Mouse (Mus musculus) liver, embryonic 11.5 days (tissue): ENCODE data around the gene Sec24c. TPM values are rescaled to one million over a fixed set of nuclear protein-coding genes. Genes with fewer than 3 reads are reported as not detected.

Experiments used
- ATAC-seq: fragments of 200-750 bp; cut with Nextera tagmentation; replicated peaks from 2 replicates; pipeline ENCODE4 v1.8.0; 2017; ENCODE audit warnings: moderate number of reproducible peaks, mild to moderate bottlenecking, moderate TSS enrichment, moderate library complexity; ENCODE audit not compliant: low FRiP score
- DNase-seq: peaks from one replicate; pipeline ENCODE4 v3.0.0-alpha.2; 2017; ENCODE audit warnings: low spot score
- H3K27ac ChIP-seq: fragments of 300-500 bp; sonication (generic); 2 replicates; pipeline ENCODE4 v1.5.1; 2014; ENCODE audit warnings: mild to moderate bottlenecking, low read depth, low read length, control low read depth
- H3K27me3 ChIP-seq: fragments of 300-500 bp; sonication (generic); replicated peaks from 2 replicates; pipeline ENCODE4 v1.6.1; 2014; ENCODE audit warnings: low read length, mixed read lengths; ENCODE audit not compliant: control insufficient read depth, insufficient read depth
- H3K36me3 ChIP-seq: fragments of 300-500 bp; sonication (generic); 2 replicates; pipeline ENCODE4 v1.6.1; 2014; ENCODE audit warnings: mild to moderate bottlenecking, low read length, moderate library complexity, mixed read lengths; ENCODE audit not compliant: control insufficient read depth, insufficient read depth
- H3K4me1 ChIP-seq: fragments of 300-500 bp; sonication (generic); replicated peaks from 2 replicates; pipeline ENCODE4 v1.6.1; 2014; ENCODE audit warnings: low read length, mixed read lengths; ENCODE audit not compliant: control insufficient read depth, insufficient read depth
- H3K4me2 ChIP-seq: fragments of 300-500 bp; sonication (generic); 2 replicates; pipeline ENCODE4 v1.6.1; 2014; ENCODE audit warnings: mild to moderate bottlenecking, control low read depth, moderate library complexity
- H3K4me3 ChIP-seq: fragments of 300-500 bp; sonication (generic); 2 replicates; pipeline ENCODE4 v1.5.1; 2014; ENCODE audit warnings: low read depth, low read length, control low read depth
- H3K9ac ChIP-seq: fragments of 300-500 bp; sonication (generic); 2 replicates; pipeline ENCODE4 v1.6.1; 2014; ENCODE audit warnings: low read depth, low read length, control low read depth
- H3K9me3 ChIP-seq: fragments of 300-500 bp; sonication (generic); 2 replicates; pipeline ENCODE4 v1.6.1; 2016; ENCODE audit warnings: low read length, inconsistent platforms, mixed read lengths; ENCODE audit not compliant: control insufficient read depth
- WGBS: fragments of 180-500 bp; shearing (Covaris S2); extraction: QIAGEN DNeasy Blood & Tissue Kit; methylation state at CpG from one replicate; pipeline ENCODE4 v1.1.7; 2014; 5-methylcytosine and 5-hydroxymethylcytosine counted together
- polyA plus RNA-seq: library from polyadenylated mRNA; unstranded; fragments of >200 nt; fragmentation: Nextera tagmentation; extraction: Ambion mirVana; gene quantifications from 2 replicates; pipeline ENCODE4 v1.2.1, GENCODE M21; 2014

Sec24c gene
- polyA plus RNA-seq, 1 experiment from 2014 or later = 85.5 TPM

DNA sequence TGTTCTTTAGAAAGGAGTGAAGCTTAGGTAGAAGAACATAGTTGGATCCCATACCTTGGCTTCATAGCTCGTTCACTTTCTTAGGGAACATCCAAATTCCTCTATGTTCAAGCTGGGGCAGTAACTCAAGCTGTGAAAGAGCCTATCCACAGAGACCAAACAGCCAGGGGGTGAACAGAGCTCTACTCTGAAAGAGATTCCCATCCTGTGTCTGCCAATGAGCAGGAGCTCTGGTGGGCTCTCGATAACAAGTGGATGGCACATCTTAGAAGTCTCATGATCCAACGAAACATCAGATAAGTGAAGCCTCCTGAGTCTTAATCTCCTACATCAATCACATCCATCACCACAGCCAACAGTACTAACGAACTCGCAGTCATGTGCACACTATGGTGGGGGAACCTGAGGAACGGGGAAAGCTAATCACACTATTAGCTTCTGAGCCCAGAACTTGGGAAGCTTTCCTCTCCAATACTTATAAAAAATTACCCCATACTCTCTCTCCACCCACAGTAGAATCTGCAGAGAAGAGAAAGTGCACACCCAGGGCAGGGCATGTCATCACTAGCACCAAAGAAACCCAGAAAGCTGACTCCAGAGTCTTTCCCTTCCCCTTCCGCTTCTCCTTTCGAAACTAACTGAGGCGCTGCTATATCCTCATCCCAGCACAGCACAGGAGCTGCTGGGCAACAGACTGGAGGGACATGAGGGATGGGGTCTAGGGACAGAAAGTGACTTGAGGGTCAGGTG lies 56.9 kb downstream of the Sec24c start:
- 81% methylated on average over 9 of the region's 9 CpGs for WGBS
- no peak overlapping the region for H3K9ac ChIP-seq
- DNase-seq (no peak), ATAC-seq (no peak)
- H3K4me3 ChIP-seq = no peak overlapping the region
- peak overlapping the region; percentile 13; the same call in 1 of the 2 replicates for H3K4me2 ChIP-seq
- 0 out of 2 replicates have a peak overlapping the region, but pooled peaks have one; percentile 19 for H3K27ac ChIP-seq
- peaks cover 30% of the 10 kb centered on the region for H3K4me1 ChIP-seq
- H3K9me3 ChIP-seq = no peaks in the 10 kb centered on the region
- no peaks in the 10 kb centered on the region for H3K27me3 ChIP-seq
- peaks cover 33% of the 10 kb centered on the region for H3K36me3 ChIP-seq

DNA sequence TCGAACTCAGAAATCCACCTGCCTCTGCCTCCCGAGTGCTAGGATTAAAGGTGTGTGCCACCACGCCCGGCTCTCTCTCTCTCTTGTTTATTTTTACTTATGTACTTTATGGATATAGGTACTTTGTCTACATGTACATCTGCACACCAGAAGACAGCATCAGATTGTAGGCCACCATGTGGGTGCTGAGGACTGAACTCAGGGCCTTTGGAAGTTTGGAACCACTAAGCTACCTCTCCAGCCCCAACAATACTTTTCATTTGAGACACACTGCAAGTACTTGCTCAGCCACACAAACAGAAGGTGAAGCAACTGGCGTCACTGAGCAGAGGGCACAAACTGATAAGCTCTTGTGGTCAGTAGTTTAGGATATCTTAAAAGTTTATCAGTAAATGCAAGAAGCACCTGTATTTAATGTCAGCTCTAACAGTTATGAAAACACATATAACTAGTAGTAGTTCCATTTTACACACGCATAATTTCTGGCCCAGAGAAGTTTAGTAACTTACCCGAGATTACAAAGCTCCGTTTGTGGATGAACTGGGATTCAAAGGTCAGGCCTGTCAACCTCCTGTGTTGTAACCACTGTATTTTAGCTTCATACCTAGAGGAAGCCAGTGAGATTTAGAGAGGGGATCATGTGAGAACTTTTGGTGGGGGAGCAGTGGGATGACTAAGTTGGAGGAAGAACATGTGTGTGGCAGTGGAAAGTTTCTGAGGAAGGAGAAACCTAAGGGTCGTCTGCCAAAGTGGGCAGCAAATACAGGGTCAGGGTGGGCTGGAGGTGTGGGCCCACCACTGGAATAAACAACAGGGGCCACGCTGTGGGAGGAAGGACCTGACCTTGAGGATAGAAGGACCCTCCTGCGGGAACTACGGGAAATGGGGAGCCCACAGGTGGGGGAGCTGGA lies 59.2 kb downstream of the Sec24c start:
- peak overlapping the region; percentile 97 for H3K27ac ChIP-seq
- peaks cover 33% of the 10 kb centered on the region for H3K4me1 ChIP-seq
- H3K4me3 ChIP-seq = peak overlapping the region; percentile 95
- H3K36me3 ChIP-seq = peaks cover 23% of the 10 kb centered on the region
- peak overlapping the region; percentile 96 for H3K4me2 ChIP-seq
- no peaks in the 10 kb centered on the region for H3K27me3 ChIP-seq
- WGBS = 30% methylated on average over 12 of the region's 12 CpGs
- H3K9ac ChIP-seq = peak overlapping the region; percentile 97
- DNase-seq = peak; percentile 57
- H3K9me3 ChIP-seq = no peaks in the 10 kb centered on the region
- ATAC-seq = peak; percentile 56

DNA sequence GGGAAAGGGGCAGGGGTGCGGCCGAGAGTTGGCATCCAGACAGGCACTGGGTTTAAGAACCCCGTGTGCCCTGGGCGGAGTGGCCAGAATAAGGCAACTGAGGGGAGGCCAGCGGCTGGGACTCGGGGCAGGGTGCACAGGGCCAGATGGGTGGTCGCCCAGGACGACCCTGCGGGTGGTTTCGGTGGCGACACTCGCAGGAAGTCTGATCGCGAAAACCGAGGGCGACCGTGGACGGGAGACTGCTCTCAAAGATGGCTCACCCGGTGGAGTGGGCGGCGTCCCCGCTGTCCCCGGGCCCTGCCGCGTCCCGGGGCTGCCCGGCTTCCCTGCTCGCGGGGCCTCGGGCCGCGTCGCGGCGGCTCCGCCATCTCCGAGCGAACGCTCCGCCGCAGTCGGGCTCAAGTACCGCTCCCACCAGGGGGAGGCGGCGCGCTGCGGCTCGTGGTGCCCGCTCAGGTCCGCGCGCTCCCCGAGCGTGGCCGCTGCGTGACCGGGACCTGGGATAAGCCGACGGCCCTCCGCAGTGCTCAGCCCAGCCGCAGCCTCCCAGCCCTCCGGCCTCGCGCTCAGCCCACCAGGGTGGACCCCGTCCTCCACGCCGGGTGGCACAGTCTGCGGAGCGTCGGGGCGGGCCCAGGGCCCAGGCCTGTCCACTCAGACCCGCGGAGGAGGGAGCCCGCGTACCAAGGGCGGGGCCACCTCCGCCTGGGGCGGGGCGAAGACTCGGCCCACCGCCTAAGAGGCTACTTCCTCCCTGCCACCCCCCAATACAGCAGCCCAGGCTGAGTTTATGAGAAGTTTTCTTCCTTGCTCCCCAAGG lies 60.1 kb downstream of the Sec24c start, which contains the start of gene Ndst2:
Gene Ndst2 (minus strand): TSS at position 611 of the 823 bp plus-strand sequence.
- peaks cover 20% of the 10 kb centered on the region for H3K36me3 ChIP-seq
- peak within 1 kb of the TSS; percentile 95 for H3K4me3 ChIP-seq
- under 1% methylated on average over 80 of the region's 81 CpGs for WGBS
- H3K4me1 ChIP-seq = peaks cover 33% of the 10 kb centered on the region
- no peaks in the 10 kb centered on the region for H3K27me3 ChIP-seq
- peak; percentile 94 for ATAC-seq
- H3K9me3 ChIP-seq = no peaks in the 10 kb centered on the region
- H3K27ac ChIP-seq = peak within 1 kb of the TSS; percentile 97
- DNase-seq = peak; percentile 93
- peak within 1 kb of the TSS; percentile 96 for H3K4me2 ChIP-seq
- H3K9ac ChIP-seq = peak within 1 kb of the TSS; percentile 97

DNA sequence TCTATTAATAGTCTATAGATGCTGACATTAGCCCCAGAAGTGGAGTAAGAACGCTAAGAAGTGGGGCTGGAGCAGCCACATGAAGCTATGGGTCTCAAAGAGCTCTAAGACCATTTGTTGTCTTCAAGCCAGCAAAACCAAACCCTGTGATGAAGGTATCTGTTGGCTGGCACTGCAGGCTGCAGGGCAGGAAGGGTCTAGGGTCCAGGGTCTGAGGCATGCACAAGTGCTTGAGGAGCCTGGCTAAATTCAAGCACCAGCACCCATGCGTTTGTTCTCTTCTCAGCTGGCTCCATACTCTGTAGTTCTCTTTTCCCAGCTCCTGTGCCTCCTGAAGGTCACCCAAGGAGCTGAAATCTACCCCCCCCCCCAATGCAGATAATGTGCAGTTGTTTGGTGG lies 60.9 kb downstream of the Sec24c start:
- H3K4me2 ChIP-seq = peak overlapping the region; percentile 96
- peak overlapping the region; percentile 95; the same call in 1 of the 2 replicates for H3K4me3 ChIP-seq
- no peaks in the 10 kb centered on the region for H3K27me3 ChIP-seq
- H3K4me1 ChIP-seq = peaks cover 33% of the 10 kb centered on the region
- H3K9ac ChIP-seq = no peak overlapping the region
- ATAC-seq (no peak), DNase-seq (no peak)
- WGBS = 67% methylated on average over 2 of the region's 2 CpGs
- no peaks in the 10 kb centered on the region for H3K9me3 ChIP-seq
- peak overlapping the region; percentile 97; the same call in 1 of the 2 replicates for H3K27ac ChIP-seq
- H3K36me3 ChIP-seq = peaks cover 12% of the 10 kb centered on the region; the same call in 1 of the 2 replicates

DNA sequence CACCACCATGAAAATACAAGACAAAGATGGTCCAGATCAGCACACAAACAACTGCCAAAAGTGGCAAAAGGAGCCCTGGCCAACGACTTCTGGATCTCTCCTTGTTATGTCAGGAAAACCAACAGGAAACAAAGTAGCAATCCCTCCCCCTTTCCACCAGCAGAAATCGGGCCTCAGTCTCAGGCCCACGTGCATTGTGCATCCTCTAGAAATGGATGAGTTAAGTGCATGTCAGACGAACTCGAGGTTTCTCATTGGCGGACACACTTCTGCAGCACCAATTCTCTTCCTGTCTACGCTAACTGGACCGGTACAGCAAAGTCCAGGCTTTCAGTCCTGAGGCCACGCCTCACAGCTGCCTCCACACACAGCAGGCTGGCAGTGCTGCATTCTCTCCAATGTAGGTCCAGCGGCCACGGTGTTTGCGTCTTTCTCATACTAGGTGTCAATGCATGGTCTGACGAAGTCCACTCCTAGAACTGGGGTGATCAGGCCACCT lies 61.8 kb downstream of the Sec24c start:
- Histone ChIP-seq H3K4me2 (no peak overlapping the region), H3K27ac (no peak overlapping the region), H3K9me3 (no peaks in the 10 kb centered on the region), H3K27me3 (no peaks in the 10 kb centered on the region), H3K4me1 (peaks cover 31% of the 10 kb centered on the region), H3K36me3 (peaks cover 9% of the 10 kb centered on the region; the same call in 1 of the 2 replicates), H3K4me3 (no peak overlapping the region), H3K9ac (no peak overlapping the region)
- WGBS = 81% methylated on average over 13 of the region's 13 CpGs
- ATAC-seq (no peak), DNase-seq (no peak)

DNA sequence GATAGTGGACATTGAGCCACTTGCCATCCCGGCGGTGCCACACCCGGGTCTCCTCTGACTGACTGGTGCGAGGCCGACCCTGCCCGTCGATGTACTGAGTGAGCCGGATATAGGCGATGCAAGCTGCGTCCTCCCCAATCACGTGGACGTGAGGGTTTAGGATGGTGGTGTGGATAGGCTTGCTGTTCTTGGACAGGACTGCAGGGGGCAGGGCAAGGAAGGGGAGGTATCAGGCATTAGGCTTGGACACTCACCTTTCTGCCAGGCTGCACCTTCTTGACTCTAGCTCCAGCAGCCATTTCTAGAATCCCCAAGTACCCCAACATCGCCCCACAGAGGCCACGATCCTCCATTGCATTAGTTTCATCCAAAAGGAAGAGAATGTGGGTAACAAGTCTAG lies 63.2 kb downstream of the Sec24c start:
- no peaks in the 10 kb centered on the region for H3K27me3 ChIP-seq
- H3K9ac ChIP-seq = no peak overlapping the region
- ATAC-seq (0 out of 2 replicates have a peak, but pooled peaks have one; percentile 15), DNase-seq (no peak)
- WGBS = 40% methylated on average over 14 of the region's 14 CpGs
- peaks cover 15% of the 10 kb centered on the region; the same call in 1 of the 2 replicates for H3K36me3 ChIP-seq
- no peaks in the 10 kb centered on the region for H3K9me3 ChIP-seq
- H3K27ac ChIP-seq = 0 out of 2 replicates have a peak overlapping the region, but pooled peaks have one; percentile 11
- no peak overlapping the region for H3K4me3 ChIP-seq
- peaks cover 26% of the 10 kb centered on the region for H3K4me1 ChIP-seq
- H3K4me2 ChIP-seq = peak overlapping the region; percentile 23; the same call in 1 of the 2 replicates

DNA sequence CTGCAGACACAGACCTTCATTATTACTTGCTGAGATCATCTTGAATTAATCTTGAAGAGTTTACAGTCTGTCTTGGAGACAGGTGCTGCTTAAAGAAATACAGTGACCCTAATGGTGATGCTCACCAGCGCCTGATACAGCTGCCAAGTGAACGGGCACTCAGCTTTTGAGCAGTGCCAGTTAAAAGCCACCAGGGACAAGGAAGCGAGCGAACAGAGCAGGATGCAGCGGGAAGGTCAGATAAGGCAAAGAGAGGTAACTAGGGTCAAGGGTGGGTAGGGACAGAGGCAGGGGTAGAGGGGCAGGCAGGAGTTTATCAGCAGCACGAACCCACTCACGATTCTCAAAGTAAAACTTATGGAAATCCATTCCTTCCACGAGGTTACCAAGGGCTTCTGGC lies 64.4 kb downstream of the Sec24c start:
- 71% methylated on average over 8 of the region's 8 CpGs for WGBS
- no peak for DNase-seq
- Histone ChIP-seq H3K27ac (no peak overlapping the region), H3K27me3 (no peaks in the 10 kb centered on the region), H3K9me3 (no peaks in the 10 kb centered on the region), H3K4me2 (no peak overlapping the region), H3K4me3 (no peak overlapping the region), H3K36me3 (peaks cover 19% of the 10 kb centered on the region; the same call in 1 of the 2 replicates), H3K9ac (no peak overlapping the region), H3K4me1 (peaks cover 21% of the 10 kb centered on the region)
- no peak for ATAC-seq

DNA sequence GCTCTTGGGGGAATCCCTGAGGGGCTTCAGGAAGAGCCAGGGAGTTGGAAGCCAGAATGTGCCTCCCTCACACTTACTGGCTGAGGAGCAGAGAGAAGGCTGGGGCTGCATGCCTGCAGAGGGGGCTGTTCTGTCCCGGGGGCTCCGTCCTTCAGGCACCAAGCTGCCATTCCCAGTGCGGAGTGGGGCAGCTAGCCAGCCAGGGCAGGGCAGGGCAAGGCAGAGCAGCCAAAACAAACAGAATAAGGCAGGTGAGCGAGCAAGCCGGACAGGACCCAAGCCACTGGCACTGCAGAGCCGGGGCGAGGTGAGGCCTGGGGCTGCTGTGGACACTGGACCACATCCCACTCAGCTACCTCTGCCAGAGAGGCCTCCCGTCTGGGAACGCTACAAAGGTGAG lies 67.2 kb downstream of the Sec24c start:
- Histone ChIP-seq H3K4me2 (no peak overlapping the region), H3K4me1 (peaks cover 8% of the 10 kb centered on the region), H3K27me3 (no peaks in the 10 kb centered on the region), H3K9ac (no peak overlapping the region), H3K36me3 (peaks cover 16% of the 10 kb centered on the region; the same call in 1 of the 2 replicates), H3K27ac (no peak overlapping the region), H3K9me3 (no peaks in the 10 kb centered on the region), H3K4me3 (no peak overlapping the region)
- 85% methylated on average over 9 of the region's 9 CpGs for WGBS
- DNase-seq (no peak), ATAC-seq (no peak)
